Mouse (Mus musculus) layer of hippocampus, postnatal 14 days (tissue): ENCODE results near the gene Cep83. TPM values are rescaled to one million over a fixed set of nuclear protein-coding genes. Genes with fewer than 3 reads are reported as not detected.

Source experiments
- DNase-seq, 2 experiments: peaks; one replicate each; pipeline ENCODE4 v3.0.0; 2021 to 2022; ENCODE audit warnings: low spot score in 2 of 2, mixed read lengths in 1 of 2
- total RNA-seq, 2 experiments: library from RNA; stranded (reverse); gene quantifications; 2 replicates each; pipeline ENCODE4 v1.2.3; 2021

Gene Cep83
- total RNA-seq, 2 experiments from 2014 or later: 32.3 to 35.1 TPM

GRCm38 (mm10) chr10:94771496-94771895 lies 83.0 kb downstream of the Cep83 start:
- peak in 1 of 2 experiments; percentile 28 for DNase-seq

DNA sequence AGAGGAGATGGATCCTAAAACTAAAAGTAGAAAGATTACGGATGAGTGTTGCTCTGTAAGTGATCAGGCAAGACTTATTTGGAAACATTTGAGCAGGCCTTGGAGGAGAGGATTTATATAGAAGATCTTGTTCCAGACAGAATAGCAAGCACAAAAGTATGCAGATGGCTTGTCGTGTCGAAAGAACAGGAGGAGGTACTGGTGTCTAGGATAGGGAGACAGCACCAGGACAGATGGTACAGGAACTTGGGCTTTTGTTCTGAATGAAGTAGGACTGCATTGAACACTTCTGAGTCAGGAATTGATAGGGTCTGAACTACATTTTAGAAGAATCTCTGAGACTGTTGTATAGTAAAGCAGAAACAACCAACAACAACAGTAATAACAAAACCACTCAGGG lies 89.1 kb downstream of the Cep83 start:
- DNase-seq: peak in 1 of 2 experiments; percentile 31

DNA sequence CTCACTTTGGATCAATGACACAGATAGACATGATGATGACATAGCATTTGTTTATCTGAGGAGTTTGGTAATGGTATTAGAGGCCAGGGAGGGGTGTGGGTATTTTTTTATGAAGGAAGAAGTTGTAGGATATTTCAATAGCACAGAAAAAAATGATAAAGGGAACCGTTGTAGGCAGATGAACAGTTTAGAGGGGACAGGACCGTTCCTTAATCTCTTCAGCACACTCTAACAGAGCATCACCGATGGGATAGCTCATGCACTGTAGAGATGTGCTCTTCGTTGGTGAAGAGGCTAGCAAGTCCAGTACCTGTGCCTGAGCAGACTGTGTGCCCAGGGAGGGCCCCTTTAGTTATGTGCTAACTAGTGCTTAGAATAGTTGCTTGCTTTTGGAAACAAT lies 90.9 kb downstream of the Cep83 start:
- no peak for DNase-seq

DNA sequence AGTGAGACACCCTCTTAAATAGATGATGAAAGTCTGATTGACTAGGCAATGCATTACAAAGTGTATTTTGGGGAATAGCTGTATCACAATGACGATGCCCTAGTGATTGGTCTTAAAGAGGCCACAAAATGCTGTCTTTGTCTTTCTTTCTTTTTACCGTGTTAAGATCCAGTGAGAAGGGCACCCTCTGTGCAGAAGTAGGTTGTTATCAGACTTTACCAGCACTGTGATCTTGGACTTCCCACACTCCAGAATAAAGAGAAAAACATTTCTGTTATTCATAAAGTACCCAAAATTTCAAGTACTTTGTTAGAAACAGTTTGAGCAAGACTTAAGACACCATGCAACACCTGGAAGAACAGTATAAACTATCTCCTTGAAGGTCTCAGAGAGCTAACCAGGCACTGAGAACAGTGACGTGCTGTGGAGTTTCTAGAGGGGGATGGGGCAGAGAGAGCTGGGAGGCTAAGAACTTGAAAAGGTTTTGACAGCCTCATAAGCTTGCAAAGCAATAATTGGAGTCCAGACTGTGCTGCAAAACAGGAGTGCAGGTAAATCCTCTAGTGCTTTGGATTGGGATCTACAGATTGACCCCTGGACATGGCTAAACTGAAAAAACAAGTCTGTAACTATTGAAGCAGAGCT lies 92.3 kb downstream of the Cep83 start:
- DNase-seq: no peak

- DNase-seq: no peak
Observed at GRCm38 (mm10) chr10:94789205-94789604, 100.8 kb downstream of the Cep83 start.

DNA sequence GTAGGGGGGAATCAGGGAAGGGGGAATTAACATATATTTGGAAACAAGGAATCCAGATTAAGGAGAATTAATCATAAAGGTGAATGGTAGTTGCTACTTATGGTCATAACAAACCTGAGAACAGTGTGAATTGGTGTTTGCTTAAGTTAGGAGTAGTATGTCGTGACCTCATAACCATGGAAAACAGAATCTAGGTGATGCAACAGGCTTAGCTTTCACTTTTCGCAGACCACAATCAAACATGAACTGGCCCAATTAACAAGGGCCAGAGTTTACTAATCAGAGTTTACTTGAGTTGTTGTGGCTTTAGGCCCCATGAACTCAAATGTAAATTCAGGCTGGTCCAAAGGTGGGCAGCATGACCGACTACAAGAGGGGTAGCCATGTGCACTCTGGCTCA lies 105.5 kb downstream of the Cep83 start:
- no peak for DNase-seq

DNA sequence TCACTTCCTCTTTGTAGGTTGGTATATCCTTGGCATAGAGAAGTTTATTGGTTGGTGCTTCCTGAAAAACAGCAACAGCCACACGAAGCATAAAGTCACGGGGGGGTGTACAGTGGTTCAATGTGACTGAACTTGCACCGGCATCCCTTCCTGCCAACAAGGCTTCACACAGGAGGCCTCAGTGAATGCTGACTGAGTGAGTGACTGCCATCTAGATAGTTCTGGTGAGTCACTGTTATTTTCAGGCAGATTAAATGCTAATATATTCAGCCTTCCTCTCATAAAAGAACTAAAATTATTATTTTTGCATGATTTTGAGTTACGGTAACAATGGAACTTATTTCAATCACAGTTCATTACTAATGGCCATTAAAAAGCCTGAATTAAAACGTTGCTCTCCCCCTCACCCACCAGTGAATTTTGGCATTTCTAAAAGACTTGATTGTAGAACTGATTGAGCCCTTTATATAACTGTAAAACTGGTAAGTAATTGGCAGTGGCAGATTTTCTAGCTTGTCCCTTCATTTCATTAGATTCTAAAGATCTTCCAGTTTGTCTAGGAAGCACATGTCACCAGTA lies 106.3 kb downstream of the Cep83 start:
- no peak for DNase-seq

GRCm38 (mm10) chr10:94798128-94798527 lies 109.7 kb downstream of the Cep83 start:
- no peak for DNase-seq

DNA sequence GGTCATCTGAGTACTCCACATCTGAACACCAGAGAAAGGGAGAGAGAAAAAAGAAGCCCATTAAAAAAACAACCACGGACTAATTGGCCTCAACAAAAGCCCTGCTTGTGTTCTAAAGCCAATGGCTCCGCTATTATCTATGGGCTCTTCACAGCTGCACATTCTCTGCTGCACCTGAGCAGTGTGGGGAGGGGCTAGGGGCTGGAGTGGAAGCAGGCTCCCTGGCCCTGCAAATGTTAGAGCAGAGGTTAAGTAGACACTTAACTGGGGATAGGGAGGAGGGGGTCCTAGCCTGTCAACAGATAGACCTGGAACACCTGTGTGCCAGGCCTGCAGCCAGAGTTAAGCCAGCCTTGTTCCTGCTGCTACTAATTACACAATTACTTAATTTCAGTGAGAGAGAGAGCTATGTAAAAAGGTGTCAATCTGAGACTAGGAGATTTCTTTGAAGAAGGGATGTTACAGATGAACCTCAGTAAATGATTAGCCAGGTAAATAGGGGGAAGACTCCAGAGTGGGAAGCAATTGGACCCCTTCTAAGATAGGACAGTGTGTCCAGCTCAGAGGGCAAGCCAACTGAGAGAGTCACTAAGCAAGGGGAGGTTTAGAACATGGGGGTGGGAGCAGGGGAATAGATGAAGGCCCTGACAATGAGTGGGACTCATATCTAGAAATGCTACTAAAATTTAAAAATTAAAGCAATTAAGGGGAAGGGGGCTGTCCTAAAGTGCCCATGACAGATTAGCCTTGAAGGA lies 111.2 kb downstream of the Cep83 start:
- DNase-seq: no peak

DNA sequence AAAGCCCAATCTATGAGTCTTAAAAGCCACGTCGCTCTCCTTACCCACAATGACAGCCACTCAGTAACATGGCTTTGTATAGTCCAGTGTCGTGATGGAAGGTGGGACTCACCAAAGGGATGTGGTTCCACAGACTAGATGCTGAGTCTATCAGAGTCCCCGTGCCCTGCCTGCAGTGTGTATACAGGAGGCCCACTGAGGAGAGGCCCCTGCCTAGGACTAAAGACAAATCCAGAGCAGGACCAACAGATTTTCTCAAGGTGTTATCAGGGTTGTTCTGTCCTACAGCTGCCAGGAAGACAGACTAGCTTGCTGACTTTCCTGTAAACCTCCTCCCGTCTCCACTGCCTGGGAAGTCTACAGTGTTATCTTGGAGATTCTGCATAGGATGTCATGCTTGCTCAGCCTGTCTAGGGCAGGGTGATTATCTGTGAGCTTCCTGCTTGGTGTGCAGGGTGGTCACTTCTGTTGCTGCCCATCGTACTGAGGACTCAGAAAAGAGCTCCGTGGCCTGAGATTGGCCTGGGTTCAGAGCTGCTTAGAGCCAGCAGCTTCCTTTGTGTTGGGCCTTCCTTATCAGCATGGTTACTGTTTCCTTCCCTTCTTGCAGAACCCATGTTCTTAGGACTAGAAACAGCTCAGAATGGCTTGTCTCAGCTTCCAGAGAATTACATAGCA lies 112.4 kb downstream of the Cep83 start:
- DNase-seq: no peak

GRCm38 (mm10) chr10:94804029-94804908 lies 115.8 kb downstream of the Cep83 start:
- DNase-seq: no peak

GRCm38 (mm10) chr10:94804909-94805220 lies 116.4 kb downstream of the Cep83 start:
- DNase-seq: no peak

DNA sequence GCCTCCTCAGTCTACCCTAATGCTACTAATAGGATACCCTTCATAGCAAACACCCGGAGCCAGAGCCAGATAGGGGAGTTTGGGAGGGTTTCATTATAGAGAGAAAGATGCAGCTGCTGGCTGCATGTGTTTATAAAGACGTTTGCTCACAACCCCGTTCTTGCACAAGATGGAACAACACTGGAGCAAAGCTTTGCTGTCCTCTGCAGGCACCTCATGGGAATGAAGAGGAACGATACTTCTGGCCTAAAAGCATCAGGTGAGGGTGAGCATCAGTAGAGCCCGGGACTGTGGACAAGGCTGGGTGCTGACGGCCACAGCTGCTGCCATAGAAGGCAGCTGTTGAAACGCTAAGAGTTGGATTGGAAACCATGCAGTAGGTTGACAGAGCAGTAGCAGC lies 118.9 kb downstream of the Cep83 start:
- no peak for DNase-seq

- no peak for DNase-seq
Observed at GRCm38 (mm10) chr10:94808275-94808674, 119.8 kb downstream of the Cep83 start.

DNA sequence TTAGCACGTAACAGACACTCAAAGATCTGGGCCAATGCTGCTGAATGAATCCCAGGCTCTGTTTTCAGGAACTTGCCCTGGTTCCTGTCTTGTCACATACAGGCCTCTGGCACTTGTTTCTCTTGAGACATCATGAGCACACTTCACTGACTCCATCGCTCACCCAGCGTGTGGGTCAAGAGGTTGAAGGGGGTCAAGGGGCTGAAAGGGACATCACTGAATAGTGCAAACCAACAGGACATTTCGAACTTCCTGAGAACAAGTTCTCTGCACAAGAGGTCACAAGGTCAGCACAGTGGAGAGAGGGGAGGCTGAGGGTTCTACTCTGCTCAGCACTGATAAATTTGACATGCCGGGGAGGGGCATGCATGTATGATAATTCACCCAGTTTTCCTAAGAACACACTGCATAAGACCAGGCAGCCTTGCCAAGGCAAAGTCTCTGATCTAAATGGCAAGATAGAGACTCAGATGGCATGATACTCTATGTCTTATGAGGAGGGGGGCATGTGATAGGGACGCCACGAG lies 121.6 kb downstream of the Cep83 start:
- DNase-seq: no peak

- peak; percentile 36 to 39 for DNase-seq
Observed at GRCm38 (mm10) chr10:94811907-94812851, 123.7 kb downstream of the Cep83 start.

GRCm38 (mm10) chr10:94818127-94818526 lies 129.7 kb downstream of the Cep83 start:
- no peak for DNase-seq

DNA sequence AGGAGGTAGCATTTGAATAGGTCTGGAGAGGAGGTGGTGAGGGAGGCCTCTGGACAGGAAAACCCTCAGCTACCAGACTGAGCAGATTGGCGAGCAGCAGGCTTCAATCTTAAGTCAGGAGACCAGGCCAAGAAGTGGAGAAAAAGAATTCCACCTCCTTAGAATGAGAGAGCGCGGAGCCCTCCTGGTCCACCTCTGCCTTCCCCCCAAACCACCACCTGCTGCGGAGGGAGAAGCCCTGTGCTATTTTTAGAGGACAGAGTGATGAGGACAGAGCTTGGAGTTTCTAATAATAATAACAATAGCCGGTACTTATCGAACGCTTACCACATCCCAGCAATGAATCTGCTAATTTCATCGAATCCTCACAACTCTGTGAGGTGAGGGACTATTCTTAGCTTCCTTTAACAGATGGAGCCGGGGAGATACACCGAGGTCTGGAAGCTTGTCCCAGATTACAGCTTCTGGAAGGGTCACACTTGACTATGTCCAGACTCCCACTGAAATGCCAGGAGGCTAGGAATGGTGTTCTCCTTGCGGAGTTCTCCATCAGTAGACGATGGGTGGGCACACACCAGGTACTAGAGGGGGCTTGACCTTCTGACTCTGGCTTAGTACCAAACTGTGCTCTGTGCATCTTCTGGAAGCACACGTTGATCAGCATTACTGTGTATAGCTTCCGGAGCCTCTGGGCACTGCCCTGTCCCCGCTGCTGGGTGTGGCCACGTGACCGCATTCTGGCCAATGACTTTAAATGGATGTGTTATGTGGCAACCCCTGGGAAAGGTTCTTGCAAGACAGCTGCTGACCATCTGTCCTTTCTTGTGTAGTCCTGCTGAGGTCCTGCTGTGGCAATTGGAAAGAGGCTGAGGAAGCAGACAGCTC lies 130.6 kb downstream of the Cep83 start:
- no peak for DNase-seq
